Mouse (Mus musculus): ENCODE results near the gene Kcnj4. TPM values are rescaled to one million over a fixed set of nuclear protein-coding genes. Genes with fewer than 3 reads are reported as not detected.
A peak's percentile ranks its signal among the peaks of the same experiment; 100 is the strongest.
"Not testable (repeated sequence)": the region's sequence is repeated elsewhere in the genome, so short reads cannot be mapped to it uniquely, and the experiment has no call there.

The Kcnj4 gene
- polyA plus RNA-seq, 1 experiment: not detected

- no peak for TF ChIP-seq CTCF (IDR thresholded peaks at IDR 0.05; ENCODE audit: extremely low read depth, insufficient read length, insufficient replicate concordance, low read depth, low read length)
- no peak for TF ChIP-seq POLR2A (IDR thresholded peaks at IDR 0.05; ENCODE audit: low read depth, low read length)
- Histone ChIP-seq H3K27me3 (ENCODE audit: control insufficient read depth, insufficient read depth, low read length) (no peaks in the 10 kb centered on the region), H3K27ac (ENCODE audit: insufficient read depth, low read depth, low read length) (no peak overlapping the region), H3K4me1 (ENCODE audit: control insufficient read depth, insufficient read depth, insufficient read length, low read length) (no peaks in the 10 kb centered on the region), H3K36me3 (ENCODE audit: control insufficient read depth, insufficient read depth, low read length) (no peaks in the 10 kb centered on the region), H3K4me3 (ENCODE audit: low read depth, low read length) (no peak overlapping the region)
- WGBS: 56% methylated on average over 12 of the region's 12 CpGs
These were observed 31.2 kb downstream of the Kcnj4 start for GRCm38 (mm10) chr15:79473638-79474355.

DNA sequence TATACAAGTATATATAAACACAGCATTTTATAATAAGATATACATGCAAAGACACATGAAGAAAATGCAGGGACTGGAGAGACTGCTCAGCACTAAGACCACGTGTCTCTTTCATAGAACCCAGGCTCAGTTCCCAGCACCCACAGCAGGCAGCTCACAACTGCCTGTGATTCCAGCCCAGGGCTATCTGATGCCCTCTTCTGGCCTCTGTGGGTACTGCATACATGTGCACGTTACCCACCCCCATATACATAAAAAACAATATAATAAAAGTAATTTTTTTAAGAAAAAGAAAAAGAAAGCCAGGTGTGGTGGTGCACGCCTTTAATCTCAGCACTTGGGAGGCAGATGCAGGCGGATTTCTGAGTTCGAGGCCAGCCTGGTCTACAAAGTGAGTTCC lies 32.0 kb downstream of the Kcnj4 start:
- Histone ChIP-seq H3K36me3 (ENCODE audit: control insufficient read depth, insufficient read depth, low read length) (no peaks in the 10 kb centered on the region), H3K27me3 (ENCODE audit: control insufficient read depth, insufficient read depth, low read length) (no peaks in the 10 kb centered on the region), H3K4me1 (ENCODE audit: control insufficient read depth, insufficient read depth, insufficient read length, low read length) (no peaks in the 10 kb centered on the region), H3K27ac (ENCODE audit: insufficient read depth, low read depth, low read length) (no peak overlapping the region), H3K4me3 (ENCODE audit: low read depth, low read length) (no peak overlapping the region)
- 84% methylated on average over 5 of the region's 5 CpGs for WGBS
- TF ChIP-seq POLR2A (IDR thresholded peaks at IDR 0.05; ENCODE audit: low read depth, low read length) (no peak), CTCF (IDR thresholded peaks at IDR 0.05; ENCODE audit: extremely low read depth, insufficient read length, insufficient replicate concordance, low read depth, low read length) (peak; percentile 39; the same call in 1 of the 2 replicates)

DNA sequence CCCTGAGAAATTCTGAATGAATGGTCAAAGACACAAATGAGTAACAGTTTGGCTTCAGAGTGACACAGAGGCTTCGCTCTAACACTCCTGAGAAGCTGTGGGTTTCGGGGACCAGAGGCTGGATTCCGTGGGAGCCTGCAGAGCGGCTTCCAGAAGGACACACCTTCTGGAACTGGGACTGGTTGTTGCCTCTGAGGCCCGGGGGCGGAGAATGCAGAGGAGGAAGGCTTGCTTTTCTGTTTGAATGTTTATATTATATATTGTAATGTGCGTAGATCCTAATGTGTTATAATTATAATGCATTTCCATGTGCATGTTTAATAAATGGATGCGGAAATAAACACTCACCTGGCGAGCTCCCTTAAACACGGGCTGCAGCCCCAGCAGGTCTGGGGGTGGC lies 33.9 kb downstream of the Kcnj4 start:
- no peaks in the 10 kb centered on the region for H3K4me1 ChIP-seq (ENCODE audit: control insufficient read depth, insufficient read depth, insufficient read length, low read length)
- no peak overlapping the region for H3K4me3 ChIP-seq (ENCODE audit: low read depth, low read length)
- H3K27ac ChIP-seq (ENCODE audit: insufficient read depth, low read depth, low read length): no peak overlapping the region
- no peaks in the 10 kb centered on the region for H3K36me3 ChIP-seq (ENCODE audit: control insufficient read depth, insufficient read depth, low read length)
- H3K27me3 ChIP-seq (ENCODE audit: control insufficient read depth, insufficient read depth, low read length): no peaks in the 10 kb centered on the region
- TF ChIP-seq POLR2A (IDR thresholded peaks at IDR 0.05; ENCODE audit: low read depth, low read length): no peak
- no peak for TF ChIP-seq CTCF (IDR thresholded peaks at IDR 0.05; ENCODE audit: extremely low read depth, insufficient read length, insufficient replicate concordance, low read depth, low read length)
- 37% methylated on average over 10 of the region's 10 CpGs for WGBS

DNA sequence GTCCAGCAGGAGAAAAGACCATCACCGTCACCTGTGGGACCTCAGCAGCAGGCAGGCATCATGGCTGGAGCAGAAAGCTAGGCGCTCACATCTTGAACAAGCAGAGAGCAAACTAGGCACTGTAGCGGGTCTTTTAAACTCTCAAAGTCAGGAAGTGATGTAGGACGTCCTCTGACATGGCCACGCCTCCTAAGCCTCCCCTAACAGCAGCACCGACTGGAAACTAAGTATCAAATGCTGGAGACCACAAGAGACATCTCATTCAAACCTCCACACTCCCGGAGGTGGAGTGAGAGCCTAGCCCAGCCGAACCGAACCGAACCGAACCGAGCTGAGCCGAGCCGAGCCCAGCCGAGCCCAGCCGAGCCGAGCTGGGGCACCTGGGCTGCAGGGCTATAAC lies 34.5 kb downstream of the Kcnj4 start:
- Histone ChIP-seq H3K4me1 (ENCODE audit: control insufficient read depth, insufficient read depth, insufficient read length, low read length) (no peaks in the 10 kb centered on the region), H3K4me3 (ENCODE audit: low read depth, low read length) (0 out of 2 replicates have a peak overlapping the region, but pooled peaks have one; percentile 11)
- 23% methylated on average over 17 of the region's 17 CpGs for WGBS

GRCm38 (mm10) chr15:79469577-79469976 lies 35.5 kb downstream of the Kcnj4 start:
- Histone ChIP-seq H3K27me3 (ENCODE audit: control insufficient read depth, insufficient read depth, low read length) (no peaks in the 10 kb centered on the region), H3K36me3 (ENCODE audit: control insufficient read depth, insufficient read depth, low read length) (no peaks in the 10 kb centered on the region), H3K4me1 (ENCODE audit: control insufficient read depth, insufficient read depth, insufficient read length, low read length) (no peaks in the 10 kb centered on the region), H3K4me3 (ENCODE audit: low read depth, low read length) (no peak overlapping the region), H3K27ac (ENCODE audit: insufficient read depth, low read depth, low read length) (no peak overlapping the region)
- 68% methylated on average over 5 of the region's 5 CpGs for WGBS
- no peak for TF ChIP-seq CTCF (IDR thresholded peaks at IDR 0.05; ENCODE audit: extremely low read depth, insufficient read length, insufficient replicate concordance, low read depth, low read length)
- TF ChIP-seq POLR2A (IDR thresholded peaks at IDR 0.05; ENCODE audit: low read depth, low read length): no peak

More for the DNA sequence above, 34.5 kb downstream of the Kcnj4 start:
- TF ChIP-seq CTCF (IDR thresholded peaks at IDR 0.05; ENCODE audit: extremely low read depth, insufficient read length, insufficient replicate concordance, low read depth, low read length) (no peak), POLR2A (IDR thresholded peaks at IDR 0.05; ENCODE audit: low read depth, low read length) (no peak)
- Histone ChIP-seq H3K36me3 (ENCODE audit: control insufficient read depth, insufficient read depth, low read length) (no peaks in the 10 kb centered on the region), H3K27me3 (ENCODE audit: control insufficient read depth, insufficient read depth, low read length) (no peaks in the 10 kb centered on the region), H3K27ac (ENCODE audit: insufficient read depth, low read depth, low read length) (no peak overlapping the region)

GRCm38 (mm10) chr15:79466601-79467286 lies 38.3 kb downstream of the Kcnj4 start:
- TF ChIP-seq CTCF (IDR thresholded peaks at IDR 0.05; ENCODE audit: extremely low read depth, insufficient read length, insufficient replicate concordance, low read depth, low read length) (peak; percentile 96), POLR2A (IDR thresholded peaks at IDR 0.05; ENCODE audit: low read depth, low read length) (no peak)

GRCm38 (mm10) chr15:79456546-79456945 lies 48.5 kb downstream of the Kcnj4 start:
- no peak overlapping the region for H3K4me3 ChIP-seq (ENCODE audit: low read depth, low read length)
- no peaks in the 10 kb centered on the region for H3K27me3 ChIP-seq (ENCODE audit: control insufficient read depth, insufficient read depth, low read length)
- H3K36me3 ChIP-seq (ENCODE audit: control insufficient read depth, insufficient read depth, low read length): no peaks in the 10 kb centered on the region
- TF ChIP-seq CTCF (IDR thresholded peaks at IDR 0.05; ENCODE audit: extremely low read depth, insufficient read length, insufficient replicate concordance, low read depth, low read length): no peak
- H3K27ac ChIP-seq (ENCODE audit: insufficient read depth, low read depth, low read length): no peak overlapping the region
- H3K4me1 ChIP-seq (ENCODE audit: control insufficient read depth, insufficient read depth, insufficient read length, low read length): peaks cover 6% of the 10 kb centered on the region; the same call in 1 of the 2 replicates
- 76% methylated on average over 6 of the region's 6 CpGs for WGBS

More at GRCm38 (mm10) chr15:79466601-79467286, 38.3 kb downstream of the Kcnj4 start:
- WGBS: 6% methylated on average over 18 of the region's 18 CpGs
- H3K27me3 ChIP-seq (ENCODE audit: control insufficient read depth, insufficient read depth, low read length): 0 out of 2 replicates have a peak, but pooled peaks cover 8% of the 10 kb centered on the region
- H3K27ac ChIP-seq (ENCODE audit: insufficient read depth, low read depth, low read length): no peak overlapping the region
- no peaks in the 10 kb centered on the region for H3K36me3 ChIP-seq (ENCODE audit: control insufficient read depth, insufficient read depth, low read length)
- no peaks in the 10 kb centered on the region for H3K4me1 ChIP-seq (ENCODE audit: control insufficient read depth, insufficient read depth, insufficient read length, low read length)
- H3K4me3 ChIP-seq (ENCODE audit: low read depth, low read length): no peak overlapping the region

GRCm38 (mm10) chr15:79456104-79456503 lies 48.9 kb downstream of the Kcnj4 start:
- not testable (repeated sequence) for H3K4me3 ChIP-seq (ENCODE audit: low read depth, low read length); H3K4me1 ChIP-seq (ENCODE audit: control insufficient read depth, insufficient read depth, insufficient read length, low read length); H3K27ac ChIP-seq (ENCODE audit: insufficient read depth, low read depth, low read length); H3K27me3 ChIP-seq (ENCODE audit: control insufficient read depth, insufficient read depth, low read length); H3K36me3 ChIP-seq (ENCODE audit: control insufficient read depth, insufficient read depth, low read length)
- 44% methylated on average over 6 of the region's 6 CpGs for WGBS
